Mouse (Mus musculus): ENCODE measurements around the gene Mark3.

DNA sequence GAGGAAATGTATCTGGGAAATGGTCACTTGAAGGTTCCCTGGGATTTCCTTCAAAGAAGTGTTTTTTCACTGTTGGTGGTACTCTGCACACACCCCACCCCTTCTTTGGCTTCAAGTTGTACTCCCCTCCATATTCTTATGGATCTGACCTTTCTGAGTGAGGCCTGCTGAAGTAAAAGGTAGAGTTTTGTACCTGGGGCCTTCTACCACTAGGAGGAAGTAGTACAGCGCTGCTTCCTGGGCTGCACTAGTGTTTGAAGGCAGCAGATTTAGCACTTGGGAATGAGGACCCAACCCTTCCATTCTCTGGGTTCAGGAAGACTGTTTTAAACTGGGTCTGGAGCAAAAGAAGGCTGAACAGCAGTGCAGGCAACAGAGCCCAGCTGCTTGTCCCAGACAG lies 23.6 kb upstream of the Mark3 start:
- TF ChIP-seq POLR2A (IDR thresholded peaks at IDR 0.05; ENCODE audit: borderline replicate concordance, control insufficient read depth, low read depth, low read length) (no peak), CTCF (IDR thresholded peaks at IDR 0.05; ENCODE audit: control insufficient read depth, insufficient read depth, low read length) (no peak)
